Mouse (Mus musculus) limb, embryonic 14.5 days (tissue): ENCODE measurements around the gene Gm43720. TPM values are rescaled to one million over a fixed set of nuclear protein-coding genes. Genes with fewer than 3 reads are reported as not detected.

Source experiments
- ATAC-seq: fragments of 200-750 bp; cut with Nextera tagmentation; 2 replicates; pipeline ENCODE4 v1.8.0; 2017; ENCODE audit warnings: low read depth, moderate number of reproducible peaks, moderate TSS enrichment; ENCODE audit not compliant: low FRiP score
- DNase-seq: peaks from one replicate; pipeline ENCODE4 v3.0.0-alpha.2; 2015; ENCODE audit warnings: low spot score
- H3K27ac ChIP-seq: fragments of 300-500 bp; sonication (generic); replicated peaks from 2 replicates; pipeline ENCODE4 v1.5.1; 2014; ENCODE audit warnings: low read depth, mild to moderate bottlenecking, low read length, moderate library complexity, mixed read lengths
- H3K27me3 ChIP-seq: fragments of 300-500 bp; sonication (generic); 2 replicates; pipeline ENCODE4 v1.6.1; 2014; ENCODE audit warnings: low read length, mixed read lengths; ENCODE audit not compliant: control insufficient read depth, insufficient read depth
- H3K36me3 ChIP-seq: fragments of 300-500 bp; sonication (generic); 2 replicates; pipeline ENCODE4 v1.6.1; 2014; ENCODE audit warnings: mild to moderate bottlenecking, low read length, moderate library complexity, mixed read lengths; ENCODE audit not compliant: control insufficient read depth, insufficient read depth
- H3K4me1 ChIP-seq: fragments of 300-500 bp; sonication (generic); 2 replicates; pipeline ENCODE4 v1.6.1; 2014; ENCODE audit warnings: antibody characterized with exemption, low read length, mixed read lengths; ENCODE audit not compliant: control insufficient read depth, insufficient read depth
- H3K4me2 ChIP-seq: fragments of 300-500 bp; sonication (generic); replicated peaks from 2 replicates; pipeline ENCODE4 v1.6.1; 2014; ENCODE audit warnings: low read depth, mild to moderate bottlenecking, low read length, moderate library complexity; ENCODE audit not compliant: severe bottlenecking
- H3K4me3 ChIP-seq: fragments of 300-500 bp; sonication (generic); replicated peaks from 2 replicates; pipeline ENCODE4 v1.5.1; 2014; ENCODE audit warnings: low read length
- H3K9ac ChIP-seq: fragments of 300-500 bp; sonication (generic); 2 replicates; pipeline ENCODE4 v1.6.1; 2014; ENCODE audit warnings: mild to moderate bottlenecking, low read depth, low read length, moderate library complexity; ENCODE audit not compliant: severe bottlenecking
- H3K9me3 ChIP-seq: fragments of 300-500 bp; sonication (generic); 2 replicates; pipeline ENCODE4 v1.6.1; 2016; ENCODE audit warnings: low read length; ENCODE audit not compliant: control insufficient read depth
- POLR2A ChIP-seq: fragments of 200-500 bp; IDR thresholded peaks from 2 replicates; pipeline ENCODE4 v1.8.0; 2012; ENCODE audit warnings: inconsistent platforms, mild to moderate bottlenecking, moderate library complexity, borderline replicate concordance; ENCODE audit not compliant: insufficient read depth, insufficient read length; ENCODE audit errors: extremely low read depth
- WGBS: fragments of 180-500 bp; shearing (Covaris S2); extraction: QIAGEN DNeasy Blood & Tissue Kit; methylation state at CpG from one replicate; pipeline ENCODE4 v1.1.7; 2014; 5-methylcytosine and 5-hydroxymethylcytosine counted together
- polyA plus RNA-seq, 2 experiments: library from polyadenylated mRNA; depleted of rRNA in 1 of 2; stranded (reverse) in 1 of 2; unstranded in 1 of 2; fragments of >200 nt; fragmentation: Nextera tagmentation in 1 of 2; extraction: Ambion mirVana in 1 of 2; gene quantifications; 2 replicates each; pipeline versions ENCODE4 v1.2.1 to v1.2.3; 2012 to 2014

Gene Gm43720
- polyA plus RNA-seq, 2 experiments = 0.15 to 0.18 TPM

- Histone ChIP-seq H3K4me1 (peaks cover 22% of the 10 kb centered on the region), H3K4me2 (no peak overlapping the region), H3K27me3 (no peaks in the 10 kb centered on the region), H3K27ac (no peak overlapping the region), H3K36me3 (peaks cover 2% of the 10 kb centered on the region; the same call in 1 of the 2 replicates), H3K9ac (no peak overlapping the region), H3K4me3 (no peak overlapping the region), H3K9me3 (no peaks in the 10 kb centered on the region)
- 87% methylated on average over 3 of the region's 3 CpGs for WGBS
- ATAC-seq (no peak), DNase-seq (no peak)
- no peak for TF ChIP-seq POLR2A
Measured at GRCm38 (mm10) chr5:138267114-138267513, 12.6 kb downstream of the Gm43720 start.

- H3K27me3 ChIP-seq = no peaks in the 10 kb centered on the region
- no peak overlapping the region for H3K4me3 ChIP-seq
- H3K27ac ChIP-seq = no peak overlapping the region
- H3K4me1 ChIP-seq = peaks cover 13% of the 10 kb centered on the region
- H3K9me3 ChIP-seq = no peaks in the 10 kb centered on the region
- no peak for DNase-seq
- 95% methylated on average over 4 of the region's 4 CpGs for WGBS
- H3K4me2 ChIP-seq = no peak overlapping the region
- H3K9ac ChIP-seq = no peak overlapping the region
- peaks cover 16% of the 10 kb centered on the region for H3K36me3 ChIP-seq
- TF ChIP-seq POLR2A = no peak
- ATAC-seq = no peak
Measured at GRCm38 (mm10) chr5:138265712-138266111, 14.0 kb downstream of the Gm43720 start.

- H3K27ac ChIP-seq = peak overlapping the region; percentile 48; the same call in 1 of the 2 replicates
- no peaks in the 10 kb centered on the region for H3K9me3 ChIP-seq
- DNase-seq = no peak
- H3K4me3 ChIP-seq = peak overlapping the region; percentile 93
- H3K4me2 ChIP-seq = peak overlapping the region; percentile 97
- H3K4me1 ChIP-seq = peaks cover 13% of the 10 kb centered on the region
- TF ChIP-seq POLR2A = no peak
- H3K9ac ChIP-seq = peak overlapping the region; percentile 90
- 13% methylated on average over 6 of the region's 6 CpGs for WGBS
- no peak for ATAC-seq
- H3K27me3 ChIP-seq = no peaks in the 10 kb centered on the region
- peaks cover 31% of the 10 kb centered on the region for H3K36me3 ChIP-seq
Measured at GRCm38 (mm10) chr5:138264207-138264578, 15.6 kb downstream of the Gm43720 start.

GRCm38 (mm10) chr5:138263260-138264206 is 16.2 kb downstream of the Gm43720 start, which contains the start of gene BC037034:
Gene BC037034, minus strand, starts transcription at chr5:138264033.
- peak; percentile 93 for ATAC-seq
- TF ChIP-seq POLR2A = peak; percentile 84; the same call in 1 of the 2 replicates
- peak within 1 kb of the TSS; percentile 97 for H3K4me2 ChIP-seq
- H3K36me3 ChIP-seq = peaks cover 38% of the 10 kb centered on the region
- H3K27ac ChIP-seq = peak within 1 kb of the TSS; percentile 48
- peak; percentile 95 for DNase-seq
- peaks cover 13% of the 10 kb centered on the region for H3K4me1 ChIP-seq
- H3K9ac ChIP-seq = peak within 1 kb of the TSS; percentile 90
- peak within 1 kb of the TSS; percentile 93 for H3K4me3 ChIP-seq
- H3K27me3 ChIP-seq = no peaks in the 10 kb centered on the region
- under 1% methylated on average over 56 of the region's 71 CpGs for WGBS
- no peaks in the 10 kb centered on the region for H3K9me3 ChIP-seq

GRCm38 (mm10) chr5:138262582-138263240 is 17.0 kb downstream of the Gm43720 start:
- Histone ChIP-seq H3K27me3 (no peaks in the 10 kb centered on the region), H3K9ac (peak overlapping the region; percentile 90), H3K4me1 (peaks cover 13% of the 10 kb centered on the region), H3K36me3 (peaks cover 46% of the 10 kb centered on the region), H3K27ac (no peak overlapping the region), H3K4me3 (peak overlapping the region; percentile 93), H3K4me2 (peak overlapping the region; percentile 97), H3K9me3 (no peaks in the 10 kb centered on the region)
- ATAC-seq = no peak
- TF ChIP-seq POLR2A = no peak
- WGBS = 67% methylated on average over 18 of the region's 18 CpGs
- no peak for DNase-seq
